Mouse (Mus musculus) gastrocnemius, postnatal 36 days (tissue): ENCODE results near the gene Stx4a. TPM values are rescaled to one million over a fixed set of nuclear protein-coding genes. Genes with fewer than 3 reads are reported as not detected.
"Not testable (repeated sequence)": the region's sequence is repeated elsewhere in the genome, so short reads cannot be mapped to it uniquely, and the experiment has no call there.

ENCODE experiments used
- DNase-seq, 2 experiments: peaks; one replicate each; pipeline ENCODE4 v3.0.0; 2022
- intact Hi-C: fragments of 180-260 bp; cut with DNase I; formaldehyde crosslinking; loops from one replicate; pipeline ENCODE4 v1.15.1; 2025
- total RNA-seq, 2 experiments: library from RNA; stranded (reverse); gene quantifications; 2 replicates each; pipeline ENCODE4 v1.2.3; 2021

The Stx4a gene
- total RNA-seq, 2 experiments from 2014 or later, result 43.0 to 47.4 TPM

DNA sequence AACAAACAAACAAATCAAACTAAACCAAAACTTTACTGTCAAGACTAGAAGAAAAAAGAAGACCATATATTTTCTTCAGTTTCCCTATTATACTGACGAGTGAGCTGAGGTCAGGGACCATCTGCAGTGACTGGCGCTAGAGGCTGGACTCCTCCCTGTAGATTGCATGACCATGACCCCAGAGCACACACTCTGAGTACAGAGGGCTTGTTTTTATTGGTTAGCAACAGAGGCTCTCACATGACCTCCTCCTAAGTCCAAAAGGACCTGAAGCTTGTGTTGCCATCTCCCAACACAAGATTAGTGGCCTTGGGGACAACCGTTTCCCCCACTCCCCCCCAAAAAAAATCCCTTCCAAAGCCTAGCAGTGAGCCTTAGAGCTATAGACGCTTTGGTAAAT lies 10.3 kb upstream of the Stx4a start:
- intact Hi-C loops, result no loop called here
- no peak for DNase-seq

DNA sequence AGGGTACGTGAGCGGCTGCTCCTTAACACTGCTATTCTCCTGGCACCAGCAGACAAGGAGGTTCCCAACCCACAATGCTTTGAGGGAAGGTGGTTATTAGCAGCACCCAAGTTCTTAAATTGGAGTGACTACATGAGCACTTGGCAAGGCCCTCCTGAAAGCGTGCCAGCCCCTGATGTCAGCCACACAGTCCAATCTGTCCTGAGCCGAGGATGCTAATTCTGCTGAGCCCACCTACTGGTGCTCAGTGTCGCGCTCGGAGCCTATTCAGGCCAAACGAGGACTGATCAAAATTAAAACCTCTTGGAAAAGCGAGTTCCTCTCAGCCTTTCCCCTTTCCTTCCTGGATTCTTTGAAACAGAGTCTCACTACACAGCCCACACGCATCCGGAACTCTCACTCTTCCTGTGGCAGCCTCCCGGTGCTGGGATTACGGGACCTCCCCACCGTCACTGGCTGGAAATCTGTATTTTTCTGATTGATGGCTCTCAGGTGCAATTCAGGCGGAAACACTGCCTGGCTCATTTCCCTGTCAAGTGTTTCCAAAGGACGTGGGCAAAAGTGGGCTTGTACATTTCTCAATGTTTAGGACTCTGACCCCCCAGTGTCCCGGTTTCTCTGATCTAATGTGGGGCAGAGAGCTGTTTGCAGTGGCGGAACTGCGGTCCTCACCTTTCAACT lies 9.7 kb upstream of the Stx4a start:
- intact Hi-C loops, result no loop called here
- DNase-seq, result peak; percentile 78 to 82

DNA sequence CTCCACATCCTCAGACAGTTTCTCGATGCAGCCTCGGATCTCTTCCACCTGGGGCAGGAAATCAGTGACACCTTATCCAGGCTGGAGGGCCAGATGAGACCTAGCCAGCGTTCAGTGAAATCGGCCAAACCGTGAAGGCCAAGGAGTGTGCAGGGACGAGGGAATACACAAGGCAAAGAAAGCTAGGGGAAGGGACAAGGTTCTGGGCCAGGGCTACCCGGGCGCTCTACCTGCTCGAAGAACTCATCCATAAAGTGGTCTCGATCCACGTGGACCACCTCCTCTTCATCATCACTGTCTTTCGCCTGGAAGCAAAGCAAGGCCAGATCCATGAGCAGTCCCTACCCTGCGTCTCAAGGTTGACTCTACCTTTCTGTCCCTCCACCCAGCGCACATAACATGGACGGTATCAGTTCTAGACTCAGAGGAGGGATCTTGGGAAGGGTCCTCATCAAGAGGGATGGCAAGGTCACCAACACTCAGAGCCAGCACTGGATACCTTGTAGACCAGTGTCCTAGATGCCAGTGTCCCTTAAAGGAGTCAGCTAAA lies 8.9 kb upstream of the Stx4a start:
- DNase-seq, result no peak
- intact Hi-C loops, result no loop called here

DNA sequence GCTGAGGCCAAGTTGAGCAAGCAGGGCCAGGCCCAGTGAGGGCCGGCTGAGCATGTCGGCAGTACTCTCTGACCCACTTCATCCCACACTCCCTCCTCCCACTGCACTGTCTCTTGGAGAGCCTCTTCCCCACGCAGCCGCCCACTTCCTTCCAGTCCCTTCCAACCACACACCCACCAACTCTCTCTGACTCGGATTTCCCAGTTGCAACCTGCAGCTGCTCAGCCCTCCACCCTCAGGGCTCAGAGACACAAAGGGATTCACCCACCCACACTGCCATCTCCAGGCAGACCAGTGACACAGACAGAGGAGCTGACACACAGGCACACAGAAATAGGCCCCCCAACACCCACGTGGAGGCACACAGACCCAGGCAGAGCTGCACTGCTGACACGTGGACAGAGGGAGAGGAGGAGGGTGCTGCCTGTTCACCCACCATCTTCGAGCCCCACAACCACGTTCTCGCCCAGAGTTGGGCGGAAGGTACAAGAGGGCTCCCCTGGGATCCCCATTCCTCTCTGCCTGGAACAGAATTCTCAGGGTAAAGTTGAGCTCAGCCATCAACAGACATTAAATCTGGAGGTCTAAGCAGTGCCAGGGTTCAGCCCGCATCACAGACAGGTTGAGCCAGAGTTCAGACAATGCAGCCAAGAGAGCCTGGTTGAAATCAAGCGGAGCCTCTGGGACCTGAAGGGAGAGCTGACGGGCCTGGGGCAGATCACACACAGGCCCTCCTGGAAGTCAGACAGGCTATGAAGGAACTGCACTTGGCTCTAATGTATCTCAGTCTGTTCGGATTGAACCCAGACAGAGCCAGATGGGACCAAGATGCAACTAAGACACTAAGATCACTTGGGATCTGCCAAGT lies 7.9 kb upstream of the Stx4a start:
- peak; percentile 61 to 66 for DNase-seq
- intact Hi-C loops, result no loop called here

DNA sequence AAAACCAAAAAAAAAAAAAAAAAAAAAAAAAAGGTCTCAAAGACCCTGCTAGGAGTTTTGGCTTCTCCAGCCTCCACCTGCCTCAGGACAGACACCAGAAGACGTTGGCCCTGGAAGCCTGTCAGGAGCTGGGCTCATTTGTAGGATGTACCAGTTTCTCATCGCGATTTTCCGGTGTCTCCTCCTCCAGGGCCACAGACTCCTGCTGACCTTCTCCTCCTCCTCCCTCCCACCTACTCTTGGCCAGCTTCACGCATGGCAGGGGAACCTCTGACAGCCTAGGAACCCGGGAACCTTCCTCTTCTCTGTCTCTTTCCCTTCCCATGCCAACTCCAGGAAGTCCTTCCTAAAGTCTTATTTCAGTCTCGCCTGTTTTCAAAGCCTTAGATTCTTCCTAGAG lies 7.0 kb upstream of the Stx4a start:
- no peak for DNase-seq
- intact Hi-C loops, result no loop called here

DNA sequence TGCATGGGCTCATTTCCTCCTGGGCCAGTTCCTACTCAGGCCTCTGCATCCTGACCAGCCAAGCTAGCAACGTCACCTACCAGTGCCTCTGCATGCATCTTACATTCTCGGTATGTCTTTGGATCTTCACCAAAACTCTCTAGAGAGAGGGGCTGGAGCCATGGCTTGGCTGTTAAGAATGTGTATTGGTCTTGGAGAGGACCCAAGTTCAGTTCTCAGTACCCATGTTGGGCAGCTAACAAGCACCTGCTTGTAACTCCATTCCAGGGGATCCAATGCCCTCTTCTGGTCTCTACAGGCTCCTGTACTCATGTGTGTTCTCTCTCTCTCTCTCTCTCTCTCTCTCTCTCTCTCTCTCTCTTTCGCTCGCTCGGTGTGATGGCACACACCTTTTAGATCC lies 6.3 kb upstream of the Stx4a start:
- no peak for DNase-seq
- intact Hi-C loops, result no loop called here

DNA sequence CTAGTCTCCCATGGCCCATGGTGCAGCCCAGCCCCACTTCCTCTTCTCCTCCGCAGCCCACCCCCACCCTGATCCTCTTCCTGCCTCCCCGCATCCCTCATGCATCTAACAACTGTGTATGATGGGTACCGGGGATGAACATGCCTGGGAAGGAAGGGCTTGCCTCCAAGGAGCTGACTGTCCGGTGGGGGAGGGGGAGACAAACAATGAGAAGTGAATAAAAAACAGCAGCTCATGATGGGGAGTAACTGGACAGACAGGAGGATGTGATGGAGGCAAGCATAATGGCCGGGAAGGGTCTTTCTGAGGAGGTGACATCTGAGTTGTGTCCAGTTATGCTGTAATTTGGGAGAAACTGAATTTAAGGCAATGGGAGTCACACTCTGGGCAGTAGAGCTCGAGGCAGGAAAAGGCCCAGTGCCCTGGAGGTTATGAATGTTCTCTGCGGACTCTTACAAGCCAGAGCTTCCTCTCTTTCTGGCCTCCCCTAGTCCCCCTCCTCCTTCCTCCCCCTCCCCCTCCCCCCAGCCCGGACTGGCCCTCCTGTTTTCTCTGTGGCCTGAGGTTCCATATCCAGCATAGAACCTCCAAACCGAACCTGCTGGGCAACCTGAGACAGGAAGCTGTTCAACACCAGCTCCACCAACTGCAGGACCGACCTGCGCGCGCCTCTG lies 3.1 kb upstream of the Stx4a start:
- intact Hi-C loops, result no loop called here
- DNase-seq, result no peak

DNA sequence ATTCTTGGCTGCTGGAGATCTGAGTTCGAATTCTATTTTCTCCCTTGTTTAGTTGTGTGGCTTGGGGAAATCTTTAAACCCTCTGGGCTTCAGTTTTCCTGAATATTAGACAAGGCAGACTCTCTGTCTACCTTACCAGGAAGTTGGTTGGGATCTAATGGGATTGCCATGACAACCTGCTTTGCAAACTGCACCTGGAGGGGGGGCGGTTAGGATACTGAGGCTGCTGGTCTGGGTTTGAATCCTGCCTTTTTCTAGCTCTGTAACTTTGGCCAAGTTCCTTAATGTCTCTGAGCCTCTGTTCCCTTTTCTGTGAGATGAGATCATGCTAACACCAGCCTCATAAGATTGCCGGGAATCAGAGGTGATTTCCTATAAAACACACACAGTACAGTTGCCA lies 1.6 kb upstream of the Stx4a start:
- no peak for DNase-seq
- intact Hi-C loops, result no loop called here

DNA sequence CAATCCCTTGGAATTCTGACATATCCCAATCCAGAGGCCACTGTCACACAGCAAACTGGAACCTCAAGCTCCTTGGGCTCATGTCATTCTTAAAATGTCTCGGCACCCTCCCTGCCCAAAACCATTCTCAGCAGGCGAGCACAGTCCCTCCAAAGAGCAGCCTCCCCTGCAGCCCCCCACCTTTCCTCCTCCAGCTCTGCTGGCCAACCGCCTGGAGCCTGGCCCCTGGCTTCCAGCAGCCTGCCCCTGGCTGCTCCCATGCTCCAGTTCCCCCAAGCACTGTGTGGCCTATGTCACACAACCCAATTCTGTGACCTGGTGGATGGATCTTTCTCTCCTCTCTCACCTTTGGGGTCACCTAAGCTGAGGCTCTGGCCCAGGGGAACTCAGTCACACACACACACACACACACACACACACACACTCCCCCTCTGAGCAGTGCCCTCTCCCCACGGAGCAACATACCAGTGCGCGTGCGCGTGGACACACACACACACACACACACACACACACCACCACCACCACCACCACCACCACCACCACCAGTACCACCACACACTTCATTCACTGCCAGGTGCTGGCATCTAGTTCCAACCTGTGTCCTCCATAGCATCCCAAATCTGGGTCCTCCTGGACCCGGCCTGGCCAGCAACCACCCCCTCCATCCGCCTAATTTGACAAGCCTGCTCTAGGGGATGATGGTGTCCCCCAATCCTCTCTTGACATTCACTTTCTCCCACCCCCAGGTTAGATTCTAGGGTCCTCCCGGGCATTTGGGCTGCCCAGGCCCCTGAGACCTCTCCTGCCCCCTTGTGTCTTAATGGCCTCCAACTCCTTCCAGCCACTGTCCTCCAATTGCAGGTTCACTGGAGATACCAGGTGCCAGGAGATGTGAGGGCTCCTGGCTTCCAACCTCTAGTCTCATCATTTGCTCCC lies 590 bp upstream of the Stx4a start:
- no peak for DNase-seq
- intact Hi-C loops, result no loop called here

DNA sequence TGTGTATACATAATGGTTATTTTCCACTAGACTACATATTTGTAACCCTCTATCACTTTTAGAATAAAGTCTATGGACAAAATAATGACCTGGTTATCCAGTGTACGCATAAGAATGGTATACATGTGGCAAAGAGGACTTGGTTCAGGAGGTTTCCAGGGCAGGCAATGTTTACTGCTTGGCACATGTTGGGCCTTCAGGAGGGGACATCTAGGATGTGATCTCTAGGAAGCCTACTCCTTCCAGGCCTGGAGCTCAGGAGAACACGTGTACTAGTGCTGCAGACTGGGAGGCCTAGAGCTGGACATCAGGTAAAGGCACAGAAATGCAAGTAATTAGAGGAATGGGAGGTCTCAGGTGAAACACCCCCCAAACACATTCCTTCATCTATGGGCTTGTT lies 11.5 kb downstream of the Stx4a start:
- intact Hi-C loops, result loop anchor here (2.0 kb wide), 1 partner anchor 33 kb away; no protein-coding TSS in a partner anchor
- no peak for DNase-seq

DNA sequence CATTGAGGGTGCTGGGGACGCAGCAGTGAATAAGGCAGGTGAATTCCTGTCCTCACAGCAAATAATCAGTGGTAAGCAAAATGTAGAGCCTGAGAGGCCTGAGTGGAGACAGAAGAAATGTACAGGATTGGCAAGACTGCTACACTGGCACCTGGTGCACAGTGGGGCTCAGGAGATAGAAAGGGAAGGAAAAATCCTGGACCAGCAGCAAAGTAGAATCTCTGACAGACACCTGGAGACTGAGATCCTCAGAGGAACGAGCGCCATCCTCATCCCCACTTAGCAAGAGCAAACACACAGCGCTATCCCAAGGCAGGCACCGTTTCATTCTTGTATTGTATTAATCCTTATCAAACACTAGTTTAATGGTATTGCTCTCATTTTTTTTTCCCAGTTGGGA lies 13.4 kb downstream of the Stx4a start:
- no peak for DNase-seq
- intact Hi-C loops, result no loop called here

DNA sequence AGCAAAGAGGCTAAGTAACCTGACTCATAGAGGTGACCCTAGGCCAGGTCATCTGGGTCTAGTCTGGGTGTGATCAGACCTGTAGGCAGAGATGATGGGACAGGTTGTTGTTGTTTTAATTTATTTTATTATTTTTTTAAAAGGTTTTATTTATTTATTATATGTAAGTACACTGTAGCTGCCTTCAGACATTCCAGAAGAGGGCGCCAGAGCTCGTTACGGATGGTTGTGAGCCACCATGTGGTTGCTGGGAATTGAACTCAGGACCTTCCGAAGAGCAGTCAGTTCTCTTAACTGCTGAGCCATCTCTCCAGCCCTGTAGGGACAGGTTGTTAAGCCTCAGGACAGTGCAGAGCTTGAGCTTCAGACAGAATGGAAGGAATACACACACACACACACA lies 13.8 kb downstream of the Stx4a start:
- intact Hi-C loops, result not testable (repeated sequence)

DNA sequence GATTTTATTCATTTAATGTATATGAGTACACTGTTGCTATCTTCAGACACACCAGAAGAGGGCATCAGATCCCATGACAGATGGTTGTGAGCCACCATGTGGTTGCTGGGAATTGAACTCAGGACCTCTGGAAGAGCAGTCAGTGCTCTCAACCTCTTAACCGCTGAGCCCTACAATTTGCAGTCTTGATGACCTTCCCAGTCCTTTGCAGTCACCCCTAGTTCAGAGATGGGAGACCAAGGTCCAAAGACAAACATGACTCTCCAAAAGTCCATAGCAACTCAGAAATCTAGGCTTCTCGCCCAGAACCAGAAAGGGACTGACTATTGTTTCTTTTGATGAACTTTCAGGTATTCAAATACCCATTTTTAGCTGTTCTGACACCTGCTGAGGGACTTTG lies 15.9 kb downstream of the Stx4a start:
- DNase-seq, result not testable (repeated sequence)

More for the DNA sequence above, 13.8 kb downstream of the Stx4a start:
- DNase-seq, result not testable (repeated sequence)

DNA sequence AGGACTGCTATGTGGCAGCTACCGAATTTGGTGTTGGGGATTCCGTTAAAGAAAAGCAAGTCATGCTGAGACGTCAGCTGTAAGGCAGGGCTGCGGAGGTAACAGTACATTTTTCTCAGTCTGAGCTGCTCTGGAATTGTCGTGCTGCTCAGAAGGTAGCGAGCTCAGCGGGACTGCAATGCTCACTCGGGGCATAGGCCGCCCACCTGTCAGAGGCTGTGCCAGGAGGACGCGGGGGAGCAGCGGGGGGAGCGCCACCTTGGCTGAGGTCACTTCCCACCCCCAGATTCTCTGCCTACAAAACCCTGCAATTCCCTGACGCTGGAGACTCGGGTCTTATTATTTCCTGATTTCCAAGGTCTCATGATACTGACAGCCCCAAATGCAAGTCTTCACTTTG lies 16.8 kb downstream of the Stx4a start:
- peak in 1 of 2 experiments; percentile 34 for DNase-seq
- intact Hi-C loops, result no loop called here

More for the DNA sequence above, 15.9 kb downstream of the Stx4a start:
- intact Hi-C loops, result not testable (repeated sequence)

DNA sequence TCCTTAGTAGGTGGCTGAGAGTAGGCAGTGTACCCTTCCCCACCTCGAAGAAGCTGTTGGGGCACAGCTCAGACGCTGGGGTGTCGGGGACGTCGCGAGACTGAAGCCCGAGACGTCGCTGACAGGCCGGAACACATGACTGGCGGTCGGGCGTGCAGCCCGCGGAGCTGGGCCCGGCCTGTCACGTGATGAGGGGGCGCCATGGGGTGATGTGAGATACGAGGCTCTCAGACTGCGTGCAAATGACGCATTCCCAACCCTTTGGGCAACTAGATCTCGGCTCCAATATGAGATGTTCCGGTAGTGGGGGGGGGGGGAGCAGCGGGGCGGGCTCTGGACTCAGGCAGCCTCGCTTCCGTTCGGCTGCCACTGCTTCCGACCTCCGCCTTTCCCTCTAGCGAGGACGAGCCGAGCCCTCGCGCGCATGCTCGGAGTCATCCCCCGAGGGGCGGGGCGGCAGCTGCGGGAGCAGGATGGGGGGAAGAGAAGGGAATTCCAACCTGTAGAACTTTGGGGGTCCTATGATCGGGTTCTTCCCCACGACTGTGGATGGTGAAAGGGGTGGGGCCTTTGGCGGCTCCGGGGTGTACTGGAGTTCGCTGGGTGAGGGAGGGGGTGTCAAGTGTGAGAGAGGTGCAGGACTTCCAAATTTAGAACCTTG lies 17.4 kb downstream of the Stx4a start:
- peak; percentile 92 to 93 for DNase-seq
- intact Hi-C loops, result no loop called here

DNA sequence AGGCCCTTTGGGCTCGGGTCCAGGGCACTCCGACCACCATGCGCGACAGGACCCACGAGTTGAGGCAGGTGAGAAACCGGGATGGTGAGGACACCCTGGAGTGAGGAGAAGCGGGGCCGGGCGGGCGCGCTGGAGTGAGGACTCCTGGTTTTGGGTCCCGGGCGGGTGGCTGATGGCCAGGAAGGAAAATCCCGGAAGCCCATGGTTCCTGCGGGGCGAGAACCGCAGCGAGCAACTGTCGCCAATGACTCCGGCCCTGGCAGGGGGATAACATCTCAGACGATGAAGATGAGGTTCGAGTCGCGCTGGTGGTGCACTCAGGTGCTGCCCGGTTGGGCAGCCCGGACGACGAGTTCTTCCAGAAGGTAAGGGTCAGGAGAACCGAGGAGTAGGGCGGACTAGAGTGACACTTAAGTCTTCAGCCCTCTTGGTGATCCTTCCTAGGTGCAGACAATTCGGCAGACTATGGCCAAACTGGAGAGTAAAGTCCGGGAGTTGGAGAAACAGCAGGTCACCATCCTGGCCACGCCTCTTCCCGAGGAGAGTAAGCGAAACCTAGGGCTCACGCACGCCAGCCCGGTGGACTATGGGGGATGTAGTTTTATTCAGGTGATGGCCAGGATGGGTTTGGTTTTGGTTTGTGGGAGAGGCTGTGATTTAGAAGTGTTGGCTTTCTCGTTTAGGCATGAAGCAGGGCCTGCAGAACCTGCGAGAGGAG lies 18.1 kb downstream of the Stx4a start:
- peak; percentile 70 for DNase-seq
- intact Hi-C loops, result loop anchor here (1.0 kb wide), 1 partner anchor 33 kb away; no protein-coding TSS in a partner anchor

DNA sequence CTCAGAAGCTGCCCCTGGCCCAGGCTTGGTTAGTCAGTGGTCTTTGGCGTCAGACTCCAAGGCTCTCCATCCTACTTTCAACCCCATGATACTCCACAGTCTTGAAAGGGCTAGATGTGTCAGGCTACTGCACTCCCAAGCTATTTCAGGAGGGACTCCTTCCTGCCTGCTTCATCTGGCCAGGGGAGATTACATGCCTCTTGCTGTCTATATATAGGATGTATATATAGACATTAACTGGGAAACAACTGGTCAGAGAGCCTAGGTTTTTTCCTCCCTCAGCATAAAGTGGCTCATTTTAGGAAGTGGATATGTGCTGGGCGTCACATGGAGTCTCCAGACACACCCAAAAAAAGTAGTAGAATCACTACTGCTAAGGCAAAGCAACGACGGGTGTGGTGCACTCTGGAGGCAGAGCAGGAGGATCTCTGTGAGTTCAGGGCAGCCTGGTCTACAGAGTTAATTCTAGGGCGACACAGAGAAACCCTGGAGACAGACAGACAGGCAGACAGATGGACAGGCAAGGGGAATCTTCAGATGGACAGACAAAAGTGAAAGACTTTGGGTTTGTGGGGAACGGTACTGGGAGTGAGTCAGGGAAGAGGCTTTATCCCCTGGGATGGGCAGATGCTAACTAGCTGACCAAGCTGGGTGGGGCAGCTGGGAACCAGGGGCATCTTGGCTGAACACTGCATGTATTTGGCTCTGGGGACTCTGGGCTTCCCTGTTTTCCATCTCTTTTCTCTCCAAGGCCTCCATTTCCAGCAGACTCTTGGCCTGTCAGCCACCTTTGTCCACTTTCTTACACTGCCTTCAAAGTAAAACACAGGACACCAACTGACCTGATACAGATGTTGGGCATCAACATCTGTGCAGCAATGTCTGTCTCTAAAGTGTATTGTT lies 26.1 kb downstream of the Stx4a start:
- intact Hi-C loops, result no loop called here
- peak; percentile 28 to 33 for DNase-seq

DNA sequence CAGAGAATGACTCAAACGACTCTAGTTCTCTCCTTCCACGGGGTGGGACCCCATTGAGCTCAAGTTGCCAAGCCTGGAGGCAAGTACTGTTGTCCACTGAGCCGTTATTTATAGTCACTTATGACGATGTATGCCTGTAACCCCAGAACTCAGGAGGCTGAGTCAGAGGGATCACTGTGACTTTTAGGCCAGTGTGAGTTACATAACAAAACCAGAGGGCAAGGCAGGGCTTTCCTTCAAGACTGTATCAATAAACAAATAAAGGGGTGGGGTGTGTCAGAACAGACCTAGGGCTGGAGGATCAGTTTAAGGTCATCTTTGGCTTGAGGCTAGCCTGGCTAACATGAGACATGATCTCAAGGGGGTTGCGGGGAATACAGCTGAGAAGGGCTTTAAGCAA lies 26.8 kb downstream of the Stx4a start:
- intact Hi-C loops, result no loop called here
- peak in 1 of 2 experiments; percentile 20 for DNase-seq
